Mouse (Mus musculus) spleen, adult 10 weeks (tissue): ENCODE results near the gene Lrrc55. TPM values are rescaled to one million over a fixed set of nuclear protein-coding genes. Genes with fewer than 3 reads are reported as not detected.

ENCODE experiments used
- polyA plus RNA-seq: library from polyadenylated mRNA; stranded (reverse); fragments of 350-450 nt; fragmentation: Illumina TruSeq; extraction: RNeasy Lipid Tissue Mini Kit (QIAGEN cat#74804); gene quantifications from one replicate; pipeline ENCODE4 v1.2.3, GENCODE M21; 2015; ENCODE audit warnings: low replicate concordance; ENCODE audit not compliant: insufficient read depth

Lrrc55 gene
- 0.81 TPM for polyA plus RNA-seq

GRCm38 (mm10) chr2:85196901-85197300 is at the start of gene Lrrc55:
TSS of gene Lrrc55 (minus strand) at chr2:85197197.

GRCm38 (mm10) chr2:85136089-85136488 is 60.9 kb downstream of the Lrrc55 start, which contains the start of gene Aplnr:
TSS of gene Aplnr (plus strand) at chr2:85136225.

Other genes with a start within 250 kb of the Lrrc55 start
- gene Prg2, start 216.7 kb downstream of the Lrrc55 start, polyA plus RNA-seq = 17.7 TPM
- 30.0 TPM for gene Prg3, start 209.0 kb downstream of the Lrrc55 start, polyA plus RNA-seq
- gene Ssrp1, start 160.0 kb downstream of the Lrrc55 start, polyA plus RNA-seq = 233 TPM
- 0.95 TPM for gene P2rx3, start 159.7 kb downstream of the Lrrc55 start, polyA plus RNA-seq
- 8.3 TPM for gene Tnks1bp1, start 149.2 kb downstream of the Lrrc55 start, polyA plus RNA-seq
- gene Aplnr, start 61.0 kb downstream of the Lrrc55 start, polyA plus RNA-seq = 5.3 TPM
- gene Olfr987, start 142.1 kb upstream of the Lrrc55 start, polyA plus RNA-seq = not detected
- gene Olfr988, start 166.0 kb upstream of the Lrrc55 start, polyA plus RNA-seq = not detected
- gene Olfr992, start 212.3 kb upstream of the Lrrc55 start, polyA plus RNA-seq = not detected
- not detected for gene Olfr993, start 217.7 kb upstream of the Lrrc55 start, polyA plus RNA-seq
- not detected for gene Olfr994, start 239.3 kb upstream of the Lrrc55 start, polyA plus RNA-seq
- gene Olfr995, start 246.4 kb upstream of the Lrrc55 start, polyA plus RNA-seq = not detected